Mouse (Mus musculus) lung, embryonic 15.5 days (tissue): ENCODE measurements at regions not wholly inside any gene's neighbourhood (a gene's known extent, or its start where the extent isn't known, plus 50 kb on each side); places are given as distances from the start of the nearest gene placed in this dataset.
A peak's percentile ranks its signal among the peaks of the same experiment; 100 is the strongest.
"Not testable (repeated sequence)": the region's sequence is repeated elsewhere in the genome, so short reads cannot be mapped to it uniquely, and the experiment has no call there.

Experiments
- ATAC-seq: fragments of 200-750 bp; cut with Nextera tagmentation; 2 replicates; pipeline ENCODE4 v1.8.0; 2017; ENCODE audit warnings: moderate number of reproducible peaks, borderline replicate concordance; ENCODE audit not compliant: low FRiP score, low TSS enrichment; ENCODE audit errors: extremely low read depth
- H3K27ac ChIP-seq: fragments of 300-500 bp; sonication (generic); 2 replicates; pipeline ENCODE4 v1.5.1; 2015; ENCODE audit warnings: moderate library complexity, mild to moderate bottlenecking, inconsistent platforms
- H3K27me3 ChIP-seq: fragments of 300-500 bp; sonication (generic); 2 replicates; pipeline ENCODE4 v1.6.1; 2015; ENCODE audit warnings: inconsistent platforms
- H3K36me3 ChIP-seq: fragments of 300-500 bp; sonication (generic); 2 replicates; pipeline ENCODE4 v1.6.1; 2015; ENCODE audit warnings: inconsistent platforms
- H3K4me1 ChIP-seq: fragments of 300-500 bp; sonication (generic); 2 replicates; pipeline ENCODE4 v1.6.1; 2015; ENCODE audit warnings: inconsistent platforms
- H3K4me2 ChIP-seq: fragments of 300-500 bp; sonication (generic); 2 replicates; pipeline ENCODE4 v1.6.1; 2015; ENCODE audit warnings: inconsistent platforms, mild to moderate bottlenecking, moderate library complexity
- H3K4me3 ChIP-seq: fragments of 300-500 bp; sonication (generic); 2 replicates; pipeline ENCODE4 v1.5.1; 2015; ENCODE audit warnings: mild to moderate bottlenecking, inconsistent platforms
- H3K9ac ChIP-seq: fragments of 300-500 bp; sonication (generic); 2 replicates; pipeline ENCODE4 v1.6.1; 2015; ENCODE audit warnings: inconsistent platforms
- H3K9me3 ChIP-seq: fragments of 300-500 bp; sonication (generic); 2 replicates; pipeline ENCODE4 v1.6.1; 2016; ENCODE audit warnings: inconsistent platforms
- WGBS: fragments of 180-500 bp; shearing (Covaris S2); methylation state at CpG from one replicate; pipeline ENCODE4 v1.1.7; 2015; 5-methylcytosine and 5-hydroxymethylcytosine counted together

- Histone ChIP-seq H3K27ac (no peak overlapping the region), H3K9me3 (no peaks in the 10 kb centered on the region), H3K27me3 (no peaks in the 10 kb centered on the region), H3K4me2 (no peak overlapping the region), H3K9ac (no peak overlapping the region), H3K36me3 (no peaks in the 10 kb centered on the region), H3K4me3 (no peak overlapping the region), H3K4me1 (no peaks in the 10 kb centered on the region)
- no peak for ATAC-seq
- WGBS: 72% methylated on average over 4 of the region's 4 CpGs
These were observed 76.8 kb upstream of the Smg1 start for GRCm38 (mm10) chr7:118320307-118320706.

GRCm38 (mm10) chr7:118318432-118319135, 75.1 kb upstream of the Smg1 start:
- no peak overlapping the region for H3K27ac ChIP-seq

GRCm38 (mm10) chr7:118314886-118315285, 71.4 kb upstream of the Smg1 start:
- H3K4me3 ChIP-seq, H3K36me3 ChIP-seq, ATAC-seq, H3K9ac ChIP-seq, H3K4me2 ChIP-seq, H3K9me3 ChIP-seq, H3K27ac ChIP-seq, H3K27me3 ChIP-seq, H3K4me1 ChIP-seq: not testable (repeated sequence)
- WGBS: 51% methylated on average over 10 of the region's 10 CpGs

More at GRCm38 (mm10) chr7:118318432-118319135, 75.1 kb upstream of the Smg1 start:
- Histone ChIP-seq H3K9me3 (no peaks in the 10 kb centered on the region), H3K4me1 (no peaks in the 10 kb centered on the region), H3K27me3 (no peaks in the 10 kb centered on the region), H3K36me3 (no peaks in the 10 kb centered on the region), H3K9ac (no peak overlapping the region), H3K4me3 (no peak overlapping the region), H3K4me2 (no peak overlapping the region)
- 50% methylated on average over 12 of the region's 12 CpGs for WGBS
- ATAC-seq: no peak

- Histone ChIP-seq H3K9ac (no peak overlapping the region), H3K27ac (no peak overlapping the region), H3K27me3 (no peaks in the 10 kb centered on the region), H3K4me3 (no peak overlapping the region), H3K4me2 (no peak overlapping the region), H3K4me1 (no peaks in the 10 kb centered on the region), H3K36me3 (no peaks in the 10 kb centered on the region), H3K9me3 (no peaks in the 10 kb centered on the region)
- WGBS: 80% methylated on average over 8 of the region's 8 CpGs
- no peak for ATAC-seq
These were observed 70.8 kb upstream of the Smg1 start for GRCm38 (mm10) chr7:118314228-118314658.

GRCm38 (mm10) chr7:118313818-118314217, 70.3 kb upstream of the Smg1 start:
- WGBS: 71% methylated on average over 8 of the region's 8 CpGs
- Histone ChIP-seq H3K27ac (no peak overlapping the region), H3K9ac (no peak overlapping the region), H3K27me3 (no peaks in the 10 kb centered on the region), H3K4me3 (no peak overlapping the region), H3K36me3 (no peaks in the 10 kb centered on the region), H3K4me2 (no peak overlapping the region), H3K9me3 (no peaks in the 10 kb centered on the region), H3K4me1 (no peaks in the 10 kb centered on the region)
- ATAC-seq: no peak

- Histone ChIP-seq H3K36me3 (no peaks in the 10 kb centered on the region), H3K9ac (no peak overlapping the region), H3K4me1 (no peaks in the 10 kb centered on the region), H3K4me2 (no peak overlapping the region), H3K9me3 (no peaks in the 10 kb centered on the region), H3K4me3 (no peak overlapping the region), H3K27me3 (no peaks in the 10 kb centered on the region), H3K27ac (no peak overlapping the region)
- WGBS: 44% methylated on average over 5 of the region's 5 CpGs
- ATAC-seq: no peak
These were observed 66.3 kb upstream of the Smg1 start for GRCm38 (mm10) chr7:118309733-118310132.

GRCm38 (mm10) chr7:118308882-118309281, 65.4 kb upstream of the Smg1 start:
- H3K4me2 ChIP-seq: no peak overlapping the region
- H3K9me3 ChIP-seq: no peaks in the 10 kb centered on the region
- WGBS: 93% methylated on average over 2 of the region's 2 CpGs
- H3K36me3 ChIP-seq: no peaks in the 10 kb centered on the region
- no peak for ATAC-seq
- H3K4me1 ChIP-seq: no peaks in the 10 kb centered on the region
- no peak overlapping the region for H3K27ac ChIP-seq
- no peaks in the 10 kb centered on the region for H3K27me3 ChIP-seq
- H3K9ac ChIP-seq: no peak overlapping the region
- H3K4me3 ChIP-seq: no peak overlapping the region

GRCm38 (mm10) chr7:118304812-118305211, 61.3 kb upstream of the Smg1 start:
- Histone ChIP-seq H3K9me3 (no peaks in the 10 kb centered on the region), H3K27ac (no peak overlapping the region), H3K4me2 (no peak overlapping the region), H3K27me3 (no peaks in the 10 kb centered on the region), H3K4me3 (no peak overlapping the region), H3K4me1 (no peaks in the 10 kb centered on the region), H3K36me3 (no peaks in the 10 kb centered on the region), H3K9ac (no peak overlapping the region)
- ATAC-seq: no peak; the same call in 1 of the 2 replicates
- 0% methylated on average over 8 of the region's 8 CpGs for WGBS

- no peaks in the 10 kb centered on the region for H3K4me1 ChIP-seq
- no peaks in the 10 kb centered on the region for H3K9me3 ChIP-seq
- H3K4me3 ChIP-seq: no peak overlapping the region
- H3K4me2 ChIP-seq: no peak overlapping the region
- no peaks in the 10 kb centered on the region for H3K27me3 ChIP-seq
- no peak overlapping the region for H3K27ac ChIP-seq
- no peak for ATAC-seq
- H3K36me3 ChIP-seq: no peaks in the 10 kb centered on the region
- 55% methylated on average over 2 of the region's 2 CpGs for WGBS
- no peak overlapping the region for H3K9ac ChIP-seq
These were observed 60.9 kb upstream of the Smg1 start for GRCm38 (mm10) chr7:118304338-118304737.

GRCm38 (mm10) chr7:118303921-118304320, 60.5 kb upstream of the Smg1 start:
- WGBS: 84% methylated on average over 6 of the region's 6 CpGs
- no peaks in the 10 kb centered on the region for H3K27me3 ChIP-seq
- ATAC-seq: no peak

GRCm38 (mm10) chr7:118300678-118301342, 57.3 kb upstream of the Smg1 start:
- H3K27me3 ChIP-seq: no peaks in the 10 kb centered on the region
- no peak overlapping the region for H3K4me3 ChIP-seq
- H3K27ac ChIP-seq: no peak overlapping the region
- H3K4me2 ChIP-seq: no peak overlapping the region
- H3K9ac ChIP-seq: no peak overlapping the region
- ATAC-seq: peak; percentile 51
- no peaks in the 10 kb centered on the region for H3K9me3 ChIP-seq
- no peaks in the 10 kb centered on the region for H3K36me3 ChIP-seq
- no peaks in the 10 kb centered on the region for H3K4me1 ChIP-seq
- WGBS: 65% methylated on average over 7 of the region's 7 CpGs

More at GRCm38 (mm10) chr7:118303921-118304320, 60.5 kb upstream of the Smg1 start:
- no peak overlapping the region for H3K9ac ChIP-seq
- H3K36me3 ChIP-seq: no peaks in the 10 kb centered on the region
- H3K4me2 ChIP-seq: no peak overlapping the region
- H3K27ac ChIP-seq: no peak overlapping the region
- no peak overlapping the region for H3K4me3 ChIP-seq
- H3K9me3 ChIP-seq: no peaks in the 10 kb centered on the region
- H3K4me1 ChIP-seq: no peaks in the 10 kb centered on the region

GRCm38 (mm10) chr7:118297613-118298012, 54.1 kb upstream of the Smg1 start:
- H3K9me3 ChIP-seq: no peaks in the 10 kb centered on the region
- H3K4me3 ChIP-seq: no peak overlapping the region
- H3K27ac ChIP-seq: no peak overlapping the region
- H3K27me3 ChIP-seq: no peaks in the 10 kb centered on the region
- no peaks in the 10 kb centered on the region for H3K4me1 ChIP-seq
- H3K36me3 ChIP-seq: no peaks in the 10 kb centered on the region
- no peak overlapping the region for H3K9ac ChIP-seq
- ATAC-seq: peak; percentile 65; the same call in 1 of the 2 replicates
- H3K4me2 ChIP-seq: no peak overlapping the region
- 3% methylated on average over 13 of the region's 13 CpGs for WGBS
